Mouse (Mus musculus) megakaryocyte, adult 5-6 weeks (primary cell): ENCODE results near the gene Snx15. TPM values are rescaled to one million over a fixed set of nuclear protein-coding genes. Genes with fewer than 3 reads are reported as not detected.
A peak's percentile ranks its signal among the peaks of the same experiment; 100 is the strongest.

ENCODE experiments used
- ATAC-seq: 2 replicates; pipeline ENCODE4 v1.8.0; 2016; ENCODE audit warnings: mild to moderate bottlenecking, inconsistent platforms; ENCODE audit not compliant: poor library complexity, severe bottlenecking
- total RNA-seq, 2 experiments: library from RNA; stranded (forward) in 1 of 2; stranded (reverse) in 1 of 2; fragments of 153-499, 151-499 nt in 1 of 2; fragments of 221-1000, 200-1000 nt in 1 of 2; gene quantifications; 2 replicates each; pipeline versions ENCODE4 v1.2.3 to v1.2.4; 2015 to 2017

The Snx15 gene
- total RNA-seq, 2 experiments from 2014 or later = 6.4 to 13.5 TPM

DNA sequence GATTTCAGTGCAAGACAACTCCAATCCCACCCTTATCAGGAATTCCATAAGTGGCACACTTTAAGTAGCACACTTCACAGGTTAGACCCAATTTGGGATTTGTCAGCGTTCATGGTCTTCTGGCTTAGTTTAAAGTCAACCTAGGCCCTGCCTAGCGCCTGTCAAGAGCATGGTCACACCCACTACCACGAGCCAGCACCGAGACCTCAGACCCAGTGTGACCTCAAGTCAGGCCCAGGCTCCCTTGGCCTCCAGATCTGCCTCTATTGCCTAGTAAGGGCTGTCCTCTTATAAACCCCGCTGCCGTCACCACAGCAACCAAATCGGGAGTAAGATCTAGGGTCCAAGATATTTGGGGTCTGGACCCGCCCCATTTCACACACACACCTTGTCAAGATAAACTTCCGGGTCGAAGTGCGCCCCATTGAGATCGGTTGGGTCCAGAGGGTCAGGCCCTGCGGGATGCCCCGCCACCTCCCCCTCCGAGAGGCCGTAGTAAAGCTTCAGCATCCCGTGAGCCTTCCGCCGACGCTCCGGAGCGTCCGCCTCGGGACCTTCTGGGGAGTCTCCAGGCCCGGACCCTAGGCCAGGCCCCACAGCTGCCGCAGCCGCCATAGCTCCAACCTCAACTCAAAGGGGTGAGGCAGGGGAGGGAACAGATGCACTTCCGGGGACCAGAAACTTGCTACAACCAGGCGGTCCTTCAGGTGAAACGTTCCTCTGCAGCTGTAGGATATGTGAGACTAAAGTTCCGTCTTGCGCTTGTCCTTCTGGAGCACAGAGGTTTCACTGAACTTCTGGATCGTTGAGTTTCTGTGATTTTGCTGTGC, 51.3 kb downstream of the Snx15 start, which contains the start of gene Vps51:
TSS of gene Vps51 (minus strand) at position 668 of the 830 bp plus-strand sequence.
- ATAC-seq = peak; percentile 97

- peak; percentile 57 for ATAC-seq
Observed at GRCm38 (mm10) chr19:6073889-6074288, 54.2 kb downstream of the Snx15 start.

GRCm38 (mm10) chr19:6071261-6071660, 56.8 kb downstream of the Snx15 start:
- ATAC-seq = no peak

- ATAC-seq = no peak
Observed at GRCm38 (mm10) chr19:6070571-6071250, 57.4 kb downstream of the Snx15 start.

DNA sequence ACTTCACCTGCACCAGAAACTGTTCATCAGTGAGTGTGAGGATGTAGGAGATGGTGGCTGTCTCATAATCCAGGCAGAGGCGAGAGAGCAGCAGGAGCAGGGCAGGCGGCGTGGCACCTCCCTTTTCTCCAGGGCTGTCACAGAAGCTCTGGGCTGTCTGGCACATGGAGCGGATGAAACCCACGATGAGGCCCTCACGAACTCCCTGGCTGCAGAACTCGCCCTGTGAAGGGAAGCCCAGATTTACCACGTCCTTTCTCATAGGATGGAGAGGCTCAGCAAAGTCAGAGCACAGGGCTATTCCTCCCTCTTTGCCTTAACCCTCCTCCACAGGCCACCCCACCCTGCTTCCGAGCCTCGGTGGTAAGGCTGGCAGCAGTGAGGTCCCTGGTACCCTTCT, 58.3 kb downstream of the Snx15 start:
- no peak for ATAC-seq

Other genes starting within 250 kb of the Snx15 start
- gene Tigd3, start 234.2 kb downstream of the Snx15 start, total RNA-seq (2015) = 0.54 and 0.59 TPM in 2 replicates
- gene Tigd3, start 234.2 kb downstream of the Snx15 start, total RNA-seq (2017) = 1.0 and 1.8 TPM in 2 replicates
- gene Dpf2, start 215.3 kb downstream of the Snx15 start, total RNA-seq (2015) = 52.2 and 52.4 TPM in 2 replicates
- gene Dpf2, start 215.3 kb downstream of the Snx15 start, total RNA-seq (2017) = 88.7 and 107 TPM in 2 replicates
- 3.0 and 3.4 TPM in 2 replicates for gene Cdc42ep2, start 203.5 kb downstream of the Snx15 start, total RNA-seq (2015)
- gene Cdc42ep2, start 203.5 kb downstream of the Snx15 start, total RNA-seq (2017) = 1.7 and 1.9 TPM in 2 replicates
- gene Pola2, start 164.1 kb downstream of the Snx15 start, total RNA-seq (2015) = 36.9 and 37.7 TPM in 2 replicates
- gene Pola2, start 164.1 kb downstream of the Snx15 start, total RNA-seq (2017) = 29.0 and 33.7 TPM in 2 replicates
- gene Slc22a20, start 142.2 kb downstream of the Snx15 start, total RNA-seq (2015) = 0.16 and 0.20 TPM in 2 replicates
- gene Slc22a20, start 142.2 kb downstream of the Snx15 start, total RNA-seq (2017) = 1.1 and 1.2 TPM in 2 replicates
- gene Capn1, start 112.4 kb downstream of the Snx15 start, total RNA-seq (2015) = 31.1 and 32.2 TPM in 2 replicates
- gene Capn1, start 112.4 kb downstream of the Snx15 start, total RNA-seq (2017) = 53.7 and 54.8 TPM in 2 replicates
- gene Syvn1, start 81.7 kb downstream of the Snx15 start, total RNA-seq (2015) = 16.8 and 17.8 TPM in 2 replicates
- 6.3 and 7.2 TPM in 2 replicates for gene Syvn1, start 81.7 kb downstream of the Snx15 start, total RNA-seq (2017)
- 28.7 and 35.8 TPM in 2 replicates for gene Mrpl49, start 70.5 kb downstream of the Snx15 start, total RNA-seq (2015)
- 31.0 and 33.0 TPM in 2 replicates for gene Mrpl49, start 70.5 kb downstream of the Snx15 start, total RNA-seq (2017)
- 2,056 and 2,077 TPM in 2 replicates for gene Fau, start 70.5 kb downstream of the Snx15 start, total RNA-seq (2015)
- 1,670 and 1,985 TPM in 2 replicates for gene Fau, start 70.5 kb downstream of the Snx15 start, total RNA-seq (2017)
- gene Znhit2, start 67.1 kb downstream of the Snx15 start, total RNA-seq (2015) = 8.9 and 10.0 TPM in 2 replicates
- gene Znhit2, start 67.1 kb downstream of the Snx15 start, total RNA-seq (2017) = 10.4 and 11.3 TPM in 2 replicates
- gene Tm7sf2, start 59.9 kb downstream of the Snx15 start, total RNA-seq (2015) = 4.7 and 8.6 TPM in 2 replicates
- gene Tm7sf2, start 59.9 kb downstream of the Snx15 start, total RNA-seq (2017) = 4.5 and 4.7 TPM in 2 replicates
- gene Vps51, start 51.1 kb downstream of the Snx15 start, total RNA-seq (2015) = 49.2 and 58.3 TPM in 2 replicates
- 72.9 and 78.7 TPM in 2 replicates for gene Vps51, start 51.1 kb downstream of the Snx15 start, total RNA-seq (2017)
- gene Tmem262, start 48.3 kb downstream of the Snx15 start, total RNA-seq (2015) = not detected in 2 replicates
- gene Tmem262, start 48.3 kb downstream of the Snx15 start, total RNA-seq (2017) = not detected in 2 replicates
- gene Gm28374, start 46.0 kb downstream of the Snx15 start, total RNA-seq (2015) = not detected in 2 replicates
- gene Gm28374, start 46.0 kb downstream of the Snx15 start, total RNA-seq (2017) = 0.33 and 0.51 TPM in 2 replicates
- 15.3 and 15.8 TPM in 2 replicates for gene Zfpl1, start 43.3 kb downstream of the Snx15 start, total RNA-seq (2015)
- gene Zfpl1, start 43.3 kb downstream of the Snx15 start, total RNA-seq (2017) = 29.2 and 33.7 TPM in 2 replicates
- 30.5 and 32.2 TPM in 2 replicates for gene Cdca5, start 43.3 kb downstream of the Snx15 start, total RNA-seq (2015)
- gene Cdca5, start 43.3 kb downstream of the Snx15 start, total RNA-seq (2017) = 24.3 and 26.6 TPM in 2 replicates
- 0.62 and 1.2 TPM in 2 replicates for gene AC131692.1, start 33.9 kb downstream of the Snx15 start, total RNA-seq (2015)
- gene AC131692.1, start 33.9 kb downstream of the Snx15 start, total RNA-seq (2017) = 0.15 TPM in 1 of 2 replicates, not detected in the other
- gene Naaladl1, start 22.5 kb downstream of the Snx15 start, total RNA-seq (2015) = 0.32 and 1.2 TPM in 2 replicates
- gene Naaladl1, start 22.5 kb downstream of the Snx15 start, total RNA-seq (2017) = 0.28 and 0.55 TPM in 2 replicates
- 3.4 and 5.7 TPM in 2 replicates for gene Sac3d1, start 9.7 kb downstream of the Snx15 start, total RNA-seq (2015)
- 3.9 and 4.0 TPM in 2 replicates for gene Sac3d1, start 9.7 kb downstream of the Snx15 start, total RNA-seq (2017)
- 1.1 and 1.4 TPM in 2 replicates for gene Batf2, start 12.7 kb upstream of the Snx15 start, total RNA-seq (2015)
- 0.48 and 0.49 TPM in 2 replicates for gene Batf2, start 12.7 kb upstream of the Snx15 start, total RNA-seq (2017)
- 9.1 and 10.6 TPM in 2 replicates for gene Arl2, start 13.2 kb upstream of the Snx15 start, total RNA-seq (2015)
- 8.0 and 9.7 TPM in 2 replicates for gene Arl2, start 13.2 kb upstream of the Snx15 start, total RNA-seq (2017)
- 0.58 TPM in 1 of 2 replicates, not detected in the other for gene Majin, start 56.1 kb upstream of the Snx15 start, total RNA-seq (2015)
- gene Majin, start 56.1 kb upstream of the Snx15 start, total RNA-seq (2017) = not detected in 2 replicates
- gene Gpha2, start 98.1 kb upstream of the Snx15 start, total RNA-seq (2015) = not detected in 2 replicates
- gene Gpha2, start 98.1 kb upstream of the Snx15 start, total RNA-seq (2017) = not detected in 2 replicates
- gene Ppp2r5b, start 107.6 kb upstream of the Snx15 start, total RNA-seq (2015) = 5.1 and 5.7 TPM in 2 replicates
- 3.5 and 6.7 TPM in 2 replicates for gene Ppp2r5b, start 107.6 kb upstream of the Snx15 start, total RNA-seq (2017)
- 9.8 and 10.1 TPM in 2 replicates for gene Atg2a, start 113.4 kb upstream of the Snx15 start, total RNA-seq (2015)
- gene Atg2a, start 113.4 kb upstream of the Snx15 start, total RNA-seq (2017) = 8.5 and 10.3 TPM in 2 replicates
- gene Ehd1, start 148.4 kb upstream of the Snx15 start, total RNA-seq (2015) = 19.3 and 27.1 TPM in 2 replicates
- 24.0 and 34.8 TPM in 2 replicates for gene Ehd1, start 148.4 kb upstream of the Snx15 start, total RNA-seq (2017)
- gene Cdc42bpg, start 178.2 kb upstream of the Snx15 start, total RNA-seq (2015) = 0.56 and 0.68 TPM in 2 replicates
- 0.88 and 1.3 TPM in 2 replicates for gene Cdc42bpg, start 178.2 kb upstream of the Snx15 start, total RNA-seq (2017)
- 15.1 and 16.6 TPM in 2 replicates for gene Men1, start 206.7 kb upstream of the Snx15 start, total RNA-seq (2015)
- 19.2 and 20.7 TPM in 2 replicates for gene Men1, start 206.7 kb upstream of the Snx15 start, total RNA-seq (2017)
- 35.0 and 43.3 TPM in 2 replicates for gene Map4k2, start 212.8 kb upstream of the Snx15 start, total RNA-seq (2015)
- 66.3 and 79.6 TPM in 2 replicates for gene Map4k2, start 212.8 kb upstream of the Snx15 start, total RNA-seq (2017)
- gene Sf1, start 235.4 kb upstream of the Snx15 start, total RNA-seq (2015) = 164 and 205 TPM in 2 replicates
- 179 and 212 TPM in 2 replicates for gene Sf1, start 235.4 kb upstream of the Snx15 start, total RNA-seq (2017)